ENCODE assay signal across 15 mouse cellular contexts in genomic region chr10:124090547-124090946, GRCm38 (mm10).
"Had no signal": no experiment of that assay in that cellular context is flagged by ENCODE, and none has a peak within 500 bp of the region (broad histone marks: within the 10 kb centered on the region; RNA-seq: fewer than 3 reads in every experiment).

No protein-coding gene starts in this region.

- H3K27me3 ChIP-seq: kidney, embryonic 15.5 days; liver, embryonic 15.5 days; midbrain, embryonic 15.5 days; neural tube, embryonic 12.5 days; stomach, embryonic 15.5 days had no signal

- DNase-seq: kidney, postnatal 14 days; left cerebral cortex, postnatal 4 days; lung, adult 2 months; lung, postnatal 36 days; right cerebral cortex, postnatal 14 days; thymus, adult 2 months; thymus, postnatal 25 days had no signal

- H3K9me3 ChIP-seq: kidney, embryonic 15.5 days; midbrain, embryonic 10.5 days; midbrain, embryonic 15.5 days; neural tube, embryonic 12.5 days; stomach, embryonic 15.5 days had no signal

- H3K4me3 ChIP-seq: kidney, embryonic 15.5 days; liver, embryonic 15.5 days; midbrain, embryonic 10.5 days; midbrain, embryonic 15.5 days; neural tube, embryonic 12.5 days; stomach, embryonic 15.5 days had no signal

- H3K27ac ChIP-seq: kidney, embryonic 15.5 days; liver, embryonic 15.5 days; midbrain, embryonic 10.5 days; midbrain, embryonic 15.5 days; neural tube, embryonic 12.5 days; stomach, embryonic 15.5 days had no signal

- H3K4me1 ChIP-seq: kidney, embryonic 15.5 days; liver, embryonic 15.5 days; midbrain, embryonic 10.5 days; midbrain, embryonic 15.5 days; neural tube, embryonic 12.5 days; stomach, embryonic 15.5 days had no signal

- ATAC-seq: lung, postnatal 0 days; midbrain, embryonic 15.5 days had no signal

- H3K9ac ChIP-seq: kidney, embryonic 15.5 days; liver, embryonic 15.5 days; midbrain, embryonic 15.5 days; neural tube, embryonic 12.5 days; stomach, embryonic 15.5 days had no signal

- H3K36me3 ChIP-seq: kidney, embryonic 15.5 days; liver, embryonic 15.5 days; midbrain, embryonic 10.5 days; midbrain, embryonic 15.5 days; neural tube, embryonic 12.5 days; stomach, embryonic 15.5 days had no signal

- H3K4me2 ChIP-seq: kidney, embryonic 15.5 days; liver, embryonic 11.5 days; liver, embryonic 15.5 days; midbrain, embryonic 15.5 days; neural tube, embryonic 12.5 days; stomach, embryonic 15.5 days had no signal
